Mouse (Mus musculus): ENCODE measurements around the gene Nup93.
A peak's percentile ranks its signal among the peaks of the same experiment; 100 is the strongest.

Nup93 gene

DNA sequence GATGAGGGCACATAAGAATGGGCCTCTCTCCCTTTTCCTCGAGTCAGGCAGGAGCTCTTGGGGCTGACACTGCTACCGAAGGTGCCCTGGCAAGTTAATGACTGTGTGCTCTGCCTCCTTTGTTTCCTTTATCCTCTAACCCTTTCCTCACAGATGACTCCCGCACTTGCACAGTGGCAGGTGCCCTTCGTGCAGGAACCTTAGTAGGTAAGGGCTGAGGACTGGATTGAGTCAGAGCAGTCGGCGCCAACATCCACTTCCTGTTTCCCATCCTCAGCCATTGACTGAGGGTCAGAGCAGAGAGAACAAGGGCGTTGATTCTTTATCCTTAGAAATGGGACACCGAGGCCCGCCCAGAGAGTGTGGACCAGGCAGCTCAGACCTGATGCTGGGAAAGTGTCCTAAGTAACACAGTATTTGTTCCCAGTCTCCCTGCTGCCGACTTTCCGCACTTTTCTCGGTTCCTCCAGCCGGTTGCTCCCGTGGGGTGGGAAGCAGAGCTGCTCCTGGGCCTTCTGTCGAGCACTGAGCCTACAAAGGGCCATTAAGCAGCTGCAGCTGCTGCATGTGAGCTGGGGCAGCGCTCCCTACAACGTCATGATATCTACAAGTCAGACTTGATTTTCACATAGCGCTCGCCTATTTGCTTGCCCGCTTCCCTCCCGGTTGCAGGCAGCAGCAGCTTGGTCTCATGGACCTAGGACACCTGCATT is 26.9 kb upstream of the Nup93 start:
- DNase-seq, result no peak

DNA sequence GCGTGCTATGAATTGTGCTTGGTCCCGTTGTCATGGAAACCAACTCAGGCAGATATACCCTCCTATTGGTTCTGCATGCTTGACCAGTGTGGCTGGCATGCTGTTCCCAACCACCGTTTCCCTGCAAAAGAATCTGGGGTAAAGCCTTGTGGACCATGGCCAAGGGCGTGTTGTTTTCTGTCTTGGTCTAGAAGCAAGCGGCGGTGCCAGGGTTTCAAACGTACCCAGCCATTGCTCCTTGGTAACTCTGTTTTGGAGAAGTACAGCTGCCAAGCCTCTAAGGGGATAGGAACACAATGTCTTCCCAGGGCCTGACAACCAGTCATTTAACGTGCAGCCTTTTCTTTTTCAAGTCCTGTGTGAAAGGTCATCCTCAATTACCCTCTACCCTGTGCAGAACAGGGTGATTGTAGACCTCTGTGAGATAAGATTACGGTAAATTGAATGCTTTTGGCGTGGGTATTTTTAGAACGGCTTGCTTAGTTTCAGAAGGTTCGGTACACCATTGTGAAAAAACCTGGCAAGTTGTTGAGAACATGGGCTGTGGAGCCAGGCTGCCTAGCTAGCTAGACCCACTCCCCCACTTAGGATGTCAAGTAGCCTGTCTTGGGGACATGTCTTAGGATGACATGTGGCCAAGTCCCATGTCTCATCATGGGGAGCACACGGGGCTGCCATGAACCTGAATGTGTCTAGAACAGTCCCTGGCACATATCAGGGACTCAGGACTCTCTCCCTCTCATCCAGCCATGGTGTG is 24.9 kb upstream of the Nup93 start:
- peak in 1 of 2 experiments; percentile 32 for DNase-seq

DNA sequence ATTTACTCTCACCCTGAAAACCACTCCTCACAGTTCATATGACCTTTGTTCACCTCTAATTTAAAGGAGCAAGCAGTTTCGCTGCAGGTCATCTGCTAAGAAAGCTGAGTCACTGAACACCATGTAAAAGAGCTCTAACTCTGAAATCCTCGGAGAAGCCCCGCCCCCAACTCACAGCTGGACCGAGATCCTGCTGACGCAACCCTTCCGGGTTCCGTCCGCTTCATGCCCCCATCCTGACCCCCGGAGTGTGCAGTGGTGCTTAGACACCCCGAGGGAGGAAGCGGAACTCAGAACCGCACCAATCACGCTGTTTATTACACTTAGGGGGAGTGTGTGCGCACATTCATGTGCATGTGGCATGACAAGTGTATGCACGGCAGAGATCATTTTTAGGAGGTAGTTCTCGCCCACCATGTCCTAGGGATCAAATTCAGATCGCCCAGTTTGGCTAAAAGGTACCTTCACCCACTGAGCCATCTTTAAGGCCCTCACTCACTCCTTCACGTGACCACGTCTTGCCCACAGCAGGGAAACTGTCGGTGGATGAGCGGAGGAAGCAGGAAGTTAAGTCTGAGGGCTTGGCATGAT is 23.2 kb upstream of the Nup93 start:
- DNase-seq, result no peak

DNA sequence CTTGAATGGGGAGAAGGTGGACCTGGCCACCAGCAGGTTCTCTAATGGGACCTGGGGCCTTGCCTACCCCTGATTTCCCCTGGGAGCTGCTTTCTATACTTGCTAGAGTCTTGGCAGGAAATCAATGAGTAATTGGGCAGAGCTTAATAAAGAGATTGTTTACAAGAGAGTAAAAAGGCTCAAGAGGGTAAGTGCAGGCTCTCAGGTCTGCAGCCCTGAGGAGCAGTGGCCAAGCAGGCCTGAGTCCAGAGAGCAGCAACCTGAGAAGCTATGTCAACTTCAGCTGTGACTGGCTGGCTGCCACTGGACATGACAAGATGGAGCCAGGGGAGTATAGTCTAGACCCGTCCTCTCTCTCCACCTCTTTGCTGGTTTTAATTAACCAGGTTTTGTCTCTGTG is 21.4 kb upstream of the Nup93 start:
- DNase-seq, result no peak

DNA sequence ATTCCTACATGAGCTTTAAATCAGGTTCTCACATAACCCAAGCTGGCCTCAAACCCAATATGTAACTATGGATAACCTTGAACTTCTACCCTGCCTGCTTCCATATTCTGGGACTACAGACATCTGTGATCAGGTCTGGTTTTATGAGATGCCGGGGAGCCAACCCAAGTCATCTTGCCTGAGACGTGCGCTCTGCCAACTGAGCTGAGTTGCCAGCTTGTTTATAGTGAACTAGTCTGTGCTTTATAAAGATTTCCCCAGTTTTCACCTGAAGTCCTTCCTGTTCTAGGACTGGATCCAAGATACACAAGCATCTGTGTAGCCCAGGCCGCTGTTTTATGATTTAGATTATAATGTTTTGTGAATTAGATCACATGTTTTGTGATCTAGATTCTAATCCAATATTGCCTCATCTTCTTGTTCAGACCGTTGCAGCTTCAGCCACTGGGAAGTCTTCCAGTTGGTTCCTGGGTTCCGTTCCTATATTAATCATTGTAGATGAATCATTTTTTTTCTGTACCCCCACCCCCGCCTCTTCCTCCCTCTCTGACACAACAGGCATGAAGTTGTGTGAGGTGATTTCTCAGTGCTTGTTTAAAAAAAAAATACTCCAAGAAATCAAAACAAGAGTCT is 19.7 kb upstream of the Nup93 start:
- DNase-seq, result no peak

DNA sequence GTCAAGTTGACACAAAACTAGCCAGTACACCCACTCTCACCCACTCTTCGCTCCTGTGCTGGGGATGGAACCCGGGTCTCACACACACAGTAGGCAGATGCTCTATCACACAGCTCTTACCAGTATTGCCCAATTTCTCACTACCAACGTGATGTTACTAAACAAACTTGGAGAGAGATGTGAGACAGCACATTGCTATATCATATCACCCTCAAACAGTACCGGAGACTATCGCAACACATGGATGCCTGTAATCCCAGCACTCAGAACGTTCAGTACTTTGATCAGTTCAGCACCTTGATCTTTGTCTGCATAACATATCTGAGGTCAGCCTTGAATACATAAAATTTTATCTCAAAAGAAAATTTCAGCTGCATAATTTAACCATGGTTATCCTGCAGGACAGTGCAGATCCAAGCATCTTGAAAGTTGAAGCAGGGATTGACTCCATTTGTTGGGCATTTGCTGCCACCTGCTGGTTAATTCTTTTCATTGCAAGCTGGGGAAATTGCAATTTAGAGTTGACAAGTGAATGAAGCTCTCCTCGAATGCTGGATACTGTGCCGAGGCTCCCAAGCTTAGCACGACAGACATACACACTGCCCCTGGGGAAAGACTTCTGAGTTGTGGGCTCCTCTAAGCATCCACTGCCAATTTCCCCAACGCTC is 15.0 kb upstream of the Nup93 start:
- DNase-seq, result peak; percentile 62 to 77

DNA sequence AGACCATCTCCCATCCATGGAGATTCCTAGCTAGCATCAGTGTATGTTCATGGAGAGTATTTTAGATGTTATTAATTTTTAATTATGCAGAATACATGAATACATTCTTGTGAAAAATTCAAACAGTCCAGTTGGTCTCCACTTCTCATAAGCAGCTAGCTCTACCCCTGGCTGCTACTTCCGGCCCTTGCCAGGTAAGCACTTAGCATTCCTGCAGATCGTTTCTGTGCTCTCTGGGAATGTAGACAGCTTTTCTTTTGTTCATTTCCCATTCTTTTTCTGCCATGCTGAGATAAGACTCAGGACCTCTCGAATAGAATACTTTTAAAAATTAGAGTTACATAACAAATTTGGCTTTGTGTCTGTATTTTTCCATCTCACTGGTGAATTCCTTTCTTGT is 10.3 kb upstream of the Nup93 start:
- DNase-seq, result no peak

DNA sequence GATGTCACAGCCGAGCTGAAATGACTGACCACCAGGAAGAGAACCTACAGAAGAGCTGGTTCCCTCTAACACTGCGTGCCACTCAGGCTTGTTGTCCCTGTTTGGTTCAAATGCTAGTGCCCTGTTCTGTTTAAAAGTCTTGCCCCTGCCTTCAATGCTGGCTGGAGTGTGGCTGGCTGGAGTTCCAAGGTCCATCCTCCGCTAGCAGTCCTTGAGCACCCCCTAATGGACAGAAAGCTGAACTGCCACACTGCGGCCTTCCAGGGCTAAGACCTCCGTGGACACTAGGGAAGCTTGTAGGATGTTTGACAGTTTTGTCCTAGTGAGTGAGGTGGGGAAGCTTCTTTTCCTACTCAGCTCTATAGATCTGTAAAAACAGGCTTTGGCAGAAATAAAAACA is 8.6 kb upstream of the Nup93 start:
- DNase-seq, result peak; percentile 80 to 87

DNA sequence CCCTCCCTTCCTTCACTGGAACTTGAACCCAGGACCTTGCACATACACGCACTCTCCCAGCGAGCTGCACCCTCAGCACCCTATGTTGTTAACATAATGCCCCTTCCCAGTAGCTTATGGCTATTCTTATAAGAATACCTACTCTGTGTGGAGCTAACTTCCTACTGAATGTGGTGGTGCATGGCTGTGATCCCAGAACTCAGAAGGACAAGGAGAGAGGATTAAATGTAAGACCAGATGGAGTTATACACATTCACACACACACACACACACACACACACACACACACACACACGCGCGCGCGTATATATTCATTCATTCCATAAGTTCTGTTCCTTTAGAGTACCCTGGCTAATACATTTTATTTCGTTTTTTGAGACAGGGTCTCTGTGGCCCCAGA is 8.1 kb upstream of the Nup93 start:
- no peak for DNase-seq

DNA sequence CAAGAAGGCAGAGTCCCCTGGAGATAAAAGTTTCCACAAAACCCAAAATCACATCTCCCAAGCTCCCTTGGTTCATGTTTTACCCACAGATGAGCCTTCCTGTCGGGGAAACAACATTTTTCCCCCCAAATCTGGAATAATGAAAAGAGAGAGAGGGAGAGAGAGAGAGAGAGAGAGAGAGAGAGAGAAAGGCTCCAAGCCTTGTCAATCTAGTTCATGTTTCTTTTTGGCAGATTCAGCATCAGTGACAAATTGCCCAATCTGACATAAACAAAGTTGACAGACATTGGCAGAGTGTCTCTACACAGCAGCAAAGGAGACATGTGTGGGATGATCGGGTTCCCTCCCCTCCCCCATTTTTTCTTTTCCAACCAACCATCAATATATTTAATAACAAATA is 6.9 kb upstream of the Nup93 start:
- DNase-seq, result no peak

DNA sequence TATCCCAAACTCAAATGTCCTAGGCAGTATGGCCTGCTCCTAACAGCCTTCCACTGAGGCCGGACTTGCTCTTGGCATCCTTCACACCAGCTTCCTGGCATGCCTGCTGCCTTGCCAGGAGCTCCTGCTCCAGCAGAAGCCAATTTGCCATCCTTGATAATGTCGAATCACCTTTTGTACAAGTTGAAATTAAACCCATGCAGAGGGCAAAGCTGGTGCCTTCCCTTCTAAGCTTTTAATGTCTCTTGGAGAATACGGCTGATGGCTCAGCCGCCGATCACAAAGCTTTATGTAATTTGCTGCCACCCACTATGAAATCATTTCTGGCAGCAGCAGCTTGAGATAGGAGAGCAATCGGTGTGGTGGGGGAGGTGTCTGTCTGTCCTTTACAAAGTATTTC is 4.7 kb upstream of the Nup93 start:
- DNase-seq, result peak; percentile 59 to 66

DNA sequence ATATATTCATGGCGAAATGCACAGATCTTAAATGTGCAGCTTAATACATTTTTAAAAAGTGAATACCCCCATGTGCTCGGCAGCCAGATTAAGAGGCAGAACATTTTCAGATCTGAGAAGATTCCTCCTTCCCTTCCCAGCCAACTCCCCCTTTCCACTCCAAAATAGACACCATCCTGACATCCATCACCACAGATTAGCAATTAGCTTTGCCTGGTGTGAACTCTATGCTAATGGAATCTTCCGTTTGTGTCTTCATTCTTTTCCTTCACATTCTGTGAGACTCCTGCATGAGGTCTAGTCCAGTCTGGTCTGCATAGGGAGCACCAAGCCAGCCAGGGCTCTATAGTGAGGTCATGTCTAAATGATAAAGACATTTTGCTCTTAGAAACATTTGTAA is 4.1 kb upstream of the Nup93 start:
- no peak for DNase-seq

DNA sequence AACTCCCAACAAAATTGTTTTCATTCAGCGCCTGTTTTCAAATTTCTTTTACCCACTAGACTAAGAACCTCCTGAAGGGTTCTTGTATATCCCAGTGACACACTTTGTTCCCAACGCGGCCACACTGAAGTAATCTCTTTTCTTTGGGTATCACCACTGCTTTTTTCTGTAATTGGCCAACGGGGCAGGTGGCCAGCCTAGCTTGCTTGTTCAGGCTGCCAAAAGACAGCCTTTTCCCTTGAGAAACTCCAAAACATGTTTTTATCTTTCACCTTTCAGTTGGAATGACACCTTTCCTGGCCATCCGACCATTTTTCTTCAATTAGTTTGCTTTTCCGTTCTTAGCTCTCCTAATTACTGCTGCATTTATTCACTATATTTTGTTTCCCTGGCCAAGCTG is 545 bp upstream of the Nup93 start:
- peak in 1 of 2 experiments; percentile 40 for DNase-seq

DNA sequence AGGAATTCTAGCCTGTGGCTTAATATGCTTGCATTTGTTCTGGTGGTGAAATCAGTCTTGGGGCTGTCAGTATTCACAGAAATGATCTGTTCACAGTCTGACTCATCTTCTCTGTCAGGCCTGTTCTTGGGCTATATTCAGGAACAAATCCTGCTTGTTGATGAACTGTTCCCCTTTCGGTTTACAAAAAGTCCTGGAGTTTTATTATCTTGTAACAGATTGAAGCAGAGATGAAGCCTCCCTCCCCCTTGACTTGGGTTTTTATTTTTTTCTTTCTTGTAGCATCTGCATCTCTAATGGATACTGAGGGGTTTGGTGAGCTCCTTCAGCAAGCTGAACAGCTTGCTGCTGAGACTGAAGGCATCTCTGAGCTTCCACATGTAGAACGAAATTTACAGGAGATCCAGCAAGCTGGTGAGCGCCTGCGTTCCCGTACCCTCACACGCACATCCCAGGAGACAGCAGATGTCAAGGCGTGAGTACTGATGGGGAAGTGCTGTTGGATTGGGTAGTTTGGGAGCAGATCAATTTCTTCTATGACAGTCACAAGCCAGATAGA is 13.1 kb downstream of the Nup93 start:
- no peak for DNase-seq

DNA sequence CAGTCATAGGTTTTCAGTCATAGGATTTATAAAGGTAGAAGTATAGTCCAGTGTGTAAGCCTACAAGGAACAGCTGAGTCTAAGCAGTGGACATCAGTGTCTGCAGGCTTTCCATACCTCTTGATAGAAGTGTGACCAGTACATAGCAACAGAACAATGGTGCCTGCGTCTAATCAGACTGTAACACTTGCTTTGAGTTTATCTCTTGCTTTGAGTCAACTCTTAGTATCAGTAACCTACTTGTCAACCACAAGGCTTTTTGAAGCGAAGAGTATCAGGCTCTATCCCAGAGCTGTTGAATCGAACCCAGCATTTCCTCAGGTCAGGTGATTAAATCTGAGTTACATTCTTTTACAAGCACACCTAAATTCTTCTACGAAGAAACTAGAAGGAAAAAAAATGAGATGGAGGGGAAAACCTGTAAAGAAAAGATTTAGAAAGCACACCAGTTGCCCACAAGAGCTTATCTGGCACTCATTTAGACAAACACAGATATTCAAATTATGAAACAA is 25.9 kb downstream of the Nup93 start:
- no peak for DNase-seq

DNA sequence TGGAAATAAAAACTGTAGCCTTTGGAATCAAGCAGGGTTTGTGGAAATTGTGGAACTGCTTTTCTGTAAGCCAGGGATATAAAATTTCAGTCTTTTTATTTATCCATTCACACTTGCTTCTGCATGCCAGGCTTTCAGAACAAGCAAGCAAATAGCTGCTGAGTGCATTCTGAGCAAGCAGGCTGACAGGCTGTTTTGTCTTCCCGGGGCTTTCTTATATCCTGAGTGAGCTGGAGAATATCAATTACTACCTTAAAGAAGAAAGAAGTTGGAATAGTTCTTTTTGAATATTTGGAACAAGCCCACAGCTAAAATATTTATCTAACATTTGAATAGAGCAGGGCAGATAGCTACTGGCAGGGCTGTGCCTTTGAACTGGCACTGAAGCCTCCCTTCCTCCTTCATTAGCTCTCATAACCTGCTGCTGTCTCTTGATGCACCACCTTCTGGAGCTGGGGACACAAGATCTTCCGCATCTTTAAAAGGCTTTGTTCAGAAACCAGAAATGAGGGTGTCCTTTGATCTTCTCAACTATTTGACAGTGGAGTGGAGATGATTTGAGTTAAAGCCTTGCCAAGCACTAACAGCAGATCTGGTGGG is 35.6 kb downstream of the Nup93 start:
- no peak for DNase-seq

DNA sequence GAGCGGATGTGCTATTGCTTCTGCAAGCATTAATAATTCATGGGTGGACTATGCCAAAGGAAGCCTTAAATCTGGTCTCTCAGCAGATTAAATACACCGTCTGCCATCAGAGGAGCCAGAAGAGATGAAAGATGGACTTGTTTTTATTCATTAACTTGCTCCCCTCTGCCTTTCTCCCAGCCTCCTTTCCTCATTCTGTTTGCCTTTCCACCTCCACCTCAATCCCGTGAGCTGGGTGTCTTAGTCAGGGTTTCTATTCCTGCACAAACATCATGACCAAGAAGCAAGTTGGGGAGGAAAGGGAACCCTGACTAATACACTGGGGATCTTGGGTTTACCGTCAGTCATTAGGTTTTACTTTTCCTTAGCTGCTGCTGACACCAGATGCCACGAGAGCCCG is 44.5 kb downstream of the Nup93 start:
- DNase-seq, result no peak

DNA sequence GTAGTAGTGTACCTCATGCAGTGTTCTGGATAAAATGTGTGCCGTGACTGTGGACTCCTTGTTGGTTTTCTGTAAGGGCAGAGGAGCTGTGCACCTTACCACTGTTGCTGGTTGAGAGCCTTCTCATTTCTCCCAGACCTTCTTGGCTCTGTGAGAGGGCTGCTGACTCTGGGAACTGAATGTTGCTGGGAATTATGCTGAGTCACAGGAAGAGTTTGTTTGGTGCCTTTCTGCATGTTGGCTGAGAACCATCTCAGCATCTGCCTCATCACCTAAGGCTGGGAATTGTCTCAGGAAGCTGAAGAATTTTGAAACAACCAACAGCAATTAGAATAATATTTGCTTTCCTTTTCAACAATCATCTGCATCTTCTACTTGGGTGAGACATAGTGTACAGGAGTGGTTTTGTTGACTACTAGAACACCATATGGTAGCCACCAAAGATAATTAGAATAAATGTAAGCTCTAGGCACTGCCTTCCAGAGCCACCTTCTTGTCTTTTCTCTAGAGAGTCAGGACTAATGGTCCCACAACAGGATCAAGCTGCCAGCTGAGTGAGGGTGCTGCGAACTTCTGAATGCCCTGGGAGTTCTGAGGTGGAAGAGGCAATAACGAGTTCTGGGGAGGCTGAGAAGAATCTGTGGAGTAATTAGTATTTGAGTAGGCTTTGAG is 48.4 kb downstream of the Nup93 start:
- DNase-seq, result peak in 1 of 2 experiments; percentile 10

DNA sequence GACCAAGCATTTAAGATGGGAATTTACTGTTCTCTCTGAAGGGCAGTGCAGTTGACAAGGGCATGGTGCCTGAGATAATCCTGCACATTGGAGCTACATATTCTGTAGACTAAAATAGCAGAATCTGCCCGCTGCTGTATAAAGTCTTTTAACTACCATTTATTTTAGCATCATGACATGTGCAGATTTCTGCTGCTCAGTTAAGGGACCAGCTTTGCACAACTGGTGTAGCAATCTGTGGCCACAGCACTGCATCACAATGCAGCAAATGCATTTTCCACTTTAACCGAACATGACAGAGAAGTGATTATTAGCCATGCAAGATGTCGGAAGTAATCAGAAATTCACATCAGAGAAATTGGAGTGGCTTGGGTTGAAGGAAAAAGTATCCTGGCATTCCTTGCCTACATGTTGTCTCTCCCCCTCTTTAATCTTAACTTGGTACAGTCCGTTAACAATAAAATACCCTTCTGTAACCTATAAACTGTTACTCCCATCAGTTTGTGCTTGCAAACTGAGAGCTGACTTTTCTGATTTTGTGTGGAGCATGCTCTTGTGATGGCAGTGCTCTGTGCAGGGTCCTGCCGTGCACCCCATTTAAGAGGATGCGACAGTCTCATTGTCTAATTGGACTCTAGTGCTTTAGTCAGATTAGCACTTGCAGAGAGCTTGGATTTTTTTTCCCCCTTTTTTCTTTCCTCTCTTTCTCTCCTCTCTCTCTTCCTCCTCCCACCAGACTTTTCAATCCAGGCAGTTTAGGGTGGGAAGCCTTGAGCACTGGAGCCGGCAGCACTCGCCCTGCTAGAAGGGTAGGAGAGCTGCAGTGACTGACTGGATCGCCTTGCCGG is 52.2 kb downstream of the Nup93 start:
- peak in 1 of 2 experiments; percentile 24 for DNase-seq

DNA sequence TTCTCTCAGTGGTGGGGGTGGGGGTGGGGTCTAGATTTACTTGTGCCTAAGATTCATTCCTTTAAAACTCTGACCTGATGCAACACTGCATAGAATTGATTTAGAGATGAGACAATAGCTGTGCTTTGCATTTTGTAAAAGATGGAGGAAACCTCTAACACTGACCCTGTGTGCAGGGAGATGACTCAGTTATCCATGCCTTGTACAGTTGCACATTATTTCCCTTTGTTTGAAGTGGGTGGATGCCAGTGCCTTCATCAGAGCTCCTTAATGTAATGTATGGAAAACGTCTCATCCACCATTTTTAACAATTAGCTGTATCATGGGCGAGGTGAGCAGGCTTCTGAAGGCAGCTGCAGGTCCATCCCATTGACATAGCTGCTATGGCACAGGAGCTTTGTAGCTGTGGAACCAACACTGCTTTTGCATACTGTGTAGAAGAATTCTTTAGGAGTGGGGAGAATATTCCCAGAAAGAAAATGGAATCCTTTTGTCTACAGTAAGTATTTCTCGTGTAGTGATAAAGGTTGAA is 54.1 kb downstream of the Nup93 start:
- DNase-seq, result no peak

Measured in cerebellum, postnatal 25 days (tissue).